Mouse (Mus musculus) intestine, embryonic 14.5 days (tissue): ENCODE measurements around the gene Pmfbp1. TPM values are rescaled to one million over a fixed set of nuclear protein-coding genes. Genes with fewer than 3 reads are reported as not detected.

Experiments
- ATAC-seq: fragments of 200-750 bp; cut with Nextera tagmentation; replicated peaks from 2 replicates; pipeline ENCODE4 v1.8.0; 2017; ENCODE audit warnings: low read depth, moderate number of reproducible peaks, moderate TSS enrichment, moderate library complexity; ENCODE audit not compliant: low FRiP score, low TSS enrichment
- DNase-seq: peaks from one replicate; pipeline ENCODE4 v3.0.0-alpha.2; 2018; ENCODE audit warnings: low spot score
- H3K27ac ChIP-seq: fragments of 300-500 bp; sonication (generic); 2 replicates; pipeline ENCODE4 v1.5.1; 2014; ENCODE audit warnings: low read depth, mild to moderate bottlenecking, control low read depth
- H3K27me3 ChIP-seq: fragments of 300-500 bp; sonication (generic); replicated peaks from 2 replicates; pipeline ENCODE4 v1.6.1; 2014; ENCODE audit warnings: low read length, control low read depth; ENCODE audit not compliant: control insufficient read depth, insufficient read depth
- H3K36me3 ChIP-seq: fragments of 300-500 bp; sonication (generic); 2 replicates; pipeline ENCODE4 v1.6.1; 2014; ENCODE audit warnings: low read length, control low read depth; ENCODE audit not compliant: control insufficient read depth, insufficient read depth
- H3K4me1 ChIP-seq: fragments of 300-500 bp; sonication (generic); replicated peaks from 2 replicates; pipeline ENCODE4 v1.6.1; 2014; ENCODE audit warnings: low read length, control low read depth, mixed read lengths; ENCODE audit not compliant: control insufficient read depth, insufficient read depth
- H3K4me2 ChIP-seq: fragments of 300-500 bp; sonication (generic); 2 replicates; pipeline ENCODE4 v1.6.1; 2014; ENCODE audit warnings: low read length
- H3K4me3 ChIP-seq: fragments of 300-500 bp; sonication (generic); 2 replicates; pipeline ENCODE4 v1.5.1; 2014; ENCODE audit warnings: low read depth, low read length, control low read depth, mixed read lengths
- H3K9ac ChIP-seq: fragments of 300-500 bp; sonication (generic); 2 replicates; pipeline ENCODE4 v1.6.1; 2014; ENCODE audit warnings: mild to moderate bottlenecking, low read length
- H3K9me3 ChIP-seq: fragments of 300-500 bp; sonication (generic); 2 replicates; pipeline ENCODE4 v1.6.1; 2016; ENCODE audit warnings: low read length, control low read depth; ENCODE audit not compliant: control insufficient read depth
- WGBS: fragments of 180-500 bp; shearing (Covaris S2); extraction: QIAGEN DNeasy Blood & Tissue Kit; methylation state at CpG from one replicate; pipeline ENCODE4 v1.1.7; 2014; 5-methylcytosine and 5-hydroxymethylcytosine counted together
- polyA plus RNA-seq: library from polyadenylated mRNA; unstranded; fragments of >200 nt; fragmentation: Nextera tagmentation; extraction: Ambion mirVana; gene quantifications from 2 replicates; pipeline ENCODE4 v1.2.1, GENCODE M21; 2014

Gene Pmfbp1
- polyA plus RNA-seq, 1 experiment from 2014 or later, result not detected

- no peak overlapping the region for H3K9ac ChIP-seq
- H3K4me3 ChIP-seq, result no peak overlapping the region
- DNase-seq (no peak), ATAC-seq (no peak)
- H3K9me3 ChIP-seq, result no peaks in the 10 kb centered on the region
- H3K4me2 ChIP-seq, result no peak overlapping the region
- no peaks in the 10 kb centered on the region for H3K36me3 ChIP-seq
- H3K27ac ChIP-seq, result no peak overlapping the region
- H3K27me3 ChIP-seq, result no peaks in the 10 kb centered on the region
- 67% methylated on average over 3 of the region's 3 CpGs for WGBS
- H3K4me1 ChIP-seq, result peaks cover 17% of the 10 kb centered on the region
Observed at GRCm38 (mm10) chr8:109465056-109465455, 28.8 kb upstream of the Pmfbp1 start.

GRCm38 (mm10) chr8:109465761-109466160, 28.1 kb upstream of the Pmfbp1 start:
- 68% methylated on average over 3 of the region's 3 CpGs for WGBS
- no peak for ATAC-seq

GRCm38 (mm10) chr8:109467516-109467915, 26.3 kb upstream of the Pmfbp1 start:
- Histone ChIP-seq H3K27me3 (no peaks in the 10 kb centered on the region), H3K9me3 (no peaks in the 10 kb centered on the region), H3K9ac (no peak overlapping the region), H3K4me2 (no peak overlapping the region), H3K36me3 (no peaks in the 10 kb centered on the region), H3K4me1 (peaks cover 17% of the 10 kb centered on the region), H3K27ac (no peak overlapping the region), H3K4me3 (no peak overlapping the region)
- 39% methylated on average over 5 of the region's 5 CpGs for WGBS
- no peak for ATAC-seq
- DNase-seq, result no peak

More at GRCm38 (mm10) chr8:109465761-109466160, 28.1 kb upstream of the Pmfbp1 start:
- Histone ChIP-seq H3K4me3 (no peak overlapping the region), H3K27me3 (no peaks in the 10 kb centered on the region), H3K9ac (no peak overlapping the region), H3K27ac (no peak overlapping the region), H3K4me1 (peaks cover 17% of the 10 kb centered on the region), H3K4me2 (no peak overlapping the region), H3K36me3 (no peaks in the 10 kb centered on the region), H3K9me3 (no peaks in the 10 kb centered on the region)
- DNase-seq, result no peak

- Histone ChIP-seq H3K4me3 (no peak overlapping the region), H3K36me3 (no peaks in the 10 kb centered on the region), H3K9ac (no peak overlapping the region), H3K4me1 (peaks cover 15% of the 10 kb centered on the region), H3K9me3 (no peaks in the 10 kb centered on the region), H3K27ac (no peak overlapping the region), H3K4me2 (no peak overlapping the region), H3K27me3 (no peaks in the 10 kb centered on the region)
- DNase-seq (no peak), ATAC-seq (no peak)
- WGBS, result 85% methylated on average over 11 of the region's 11 CpGs
Observed at GRCm38 (mm10) chr8:109468112-109468511, 25.7 kb upstream of the Pmfbp1 start.

- no peaks in the 10 kb centered on the region for H3K36me3 ChIP-seq
- no peak for DNase-seq
- H3K9me3 ChIP-seq, result no peaks in the 10 kb centered on the region
- ATAC-seq, result no peak
- no peak overlapping the region for H3K4me3 ChIP-seq
- no peak overlapping the region for H3K4me2 ChIP-seq
- H3K9ac ChIP-seq, result no peak overlapping the region
- H3K4me1 ChIP-seq, result no peaks in the 10 kb centered on the region
- WGBS, result 73% methylated on average over 6 of the region's 6 CpGs
- no peak overlapping the region for H3K27ac ChIP-seq
- no peaks in the 10 kb centered on the region for H3K27me3 ChIP-seq
Observed at GRCm38 (mm10) chr8:109471876-109472275, 22.0 kb upstream of the Pmfbp1 start.

GRCm38 (mm10) chr8:109472400-109472799, 21.4 kb upstream of the Pmfbp1 start:
- Histone ChIP-seq H3K9ac (no peak overlapping the region), H3K4me2 (no peak overlapping the region), H3K4me1 (no peaks in the 10 kb centered on the region), H3K9me3 (no peaks in the 10 kb centered on the region), H3K27ac (no peak overlapping the region), H3K4me3 (no peak overlapping the region), H3K27me3 (no peaks in the 10 kb centered on the region), H3K36me3 (no peaks in the 10 kb centered on the region)
- 87% methylated on average over 8 of the region's 8 CpGs for WGBS
- ATAC-seq (no peak), DNase-seq (no peak)

- WGBS, result 65% methylated on average over 14 of the region's 14 CpGs
- Histone ChIP-seq H3K9me3 (no peaks in the 10 kb centered on the region), H3K9ac (no peak overlapping the region), H3K4me2 (no peak overlapping the region), H3K4me1 (no peaks in the 10 kb centered on the region), H3K36me3 (no peaks in the 10 kb centered on the region), H3K27me3 (no peaks in the 10 kb centered on the region), H3K27ac (no peak overlapping the region), H3K4me3 (no peak overlapping the region)
- DNase-seq (no peak), ATAC-seq (no peak)
Observed at GRCm38 (mm10) chr8:109474442-109475121, 19.2 kb upstream of the Pmfbp1 start.

- no peak overlapping the region for H3K9ac ChIP-seq
- H3K4me1 ChIP-seq, result no peaks in the 10 kb centered on the region
- H3K9me3 ChIP-seq, result no peaks in the 10 kb centered on the region
- whole genome bisulfite sequencing, result 72% methylated on average over 4 of the region's 4 CpGs
- H3K27ac ChIP-seq, result no peak overlapping the region
- no peak overlapping the region for H3K4me3 ChIP-seq
- ATAC-seq (no peak), DNase-seq (no peak)
- H3K4me2 ChIP-seq, result no peak overlapping the region
- H3K36me3 ChIP-seq, result no peaks in the 10 kb centered on the region
- H3K27me3 ChIP-seq, result no peaks in the 10 kb centered on the region
Observed at GRCm38 (mm10) chr8:109475436-109475835, 18.4 kb upstream of the Pmfbp1 start.

- Histone ChIP-seq H3K9ac (no peak overlapping the region), H3K27ac (no peak overlapping the region), H3K9me3 (no peaks in the 10 kb centered on the region), H3K4me1 (no peaks in the 10 kb centered on the region), H3K4me3 (no peak overlapping the region), H3K4me2 (no peak overlapping the region), H3K36me3 (no peaks in the 10 kb centered on the region), H3K27me3 (no peaks in the 10 kb centered on the region)
- ATAC-seq (no peak), DNase-seq (no peak)
- WGBS, result 64% methylated on average over 6 of the region's 6 CpGs
Observed at GRCm38 (mm10) chr8:109478586-109478985, 15.2 kb upstream of the Pmfbp1 start.
